Mouse (Mus musculus): ENCODE data around the gene Lyrm7. TPM values are rescaled to one million over a fixed set of nuclear protein-coding genes. Genes with fewer than 3 reads are reported as not detected.

Lyrm7 gene
- polyA plus RNA-seq, 1 experiment: 26.3 TPM

DNA sequence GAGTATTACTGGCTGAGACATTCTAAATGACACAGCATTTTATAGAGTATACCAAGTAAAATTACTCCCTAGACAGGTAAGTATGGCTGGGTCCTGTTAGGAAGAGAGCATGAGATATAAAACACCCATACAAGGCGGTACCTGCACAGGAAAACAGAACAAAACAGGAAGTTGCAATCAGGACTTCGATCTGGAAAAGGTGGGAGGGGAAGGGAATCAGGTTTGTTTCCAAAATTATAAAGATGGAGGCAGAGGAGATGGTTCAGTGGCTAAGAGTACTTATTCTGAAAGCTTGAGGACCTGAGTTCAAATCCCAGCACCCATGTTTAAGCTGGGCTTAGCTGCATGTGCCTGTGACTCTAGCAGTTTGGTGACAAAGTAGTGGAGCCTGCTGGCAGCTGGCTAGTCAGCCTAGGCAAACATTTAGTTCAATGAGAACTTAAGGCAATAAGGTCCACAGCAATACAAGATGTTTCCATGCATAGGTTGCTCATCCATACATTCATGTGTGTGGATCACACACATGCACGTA is 7.3 kb upstream of the Lyrm7 start:
- Histone ChIP-seq H3K4me3 (ENCODE audit: low read depth, low read length) (no peak overlapping the region), H3K36me3 (ENCODE audit: control insufficient read depth, insufficient read depth, low read length, poor library complexity, severe bottlenecking) (peaks cover 33% of the 10 kb centered on the region), H3K9me3 (replicated peaks; ENCODE audit: control insufficient read depth, insufficient read depth, low read length, poor library complexity, severe bottlenecking) (no peaks in the 10 kb centered on the region), H3K27ac (ENCODE audit: insufficient read depth, low read length) (no peak overlapping the region), H3K9ac (ENCODE audit: low read depth, poor library complexity, severe bottlenecking) (peak overlapping the region; percentile 96), H3K4me1 (ENCODE audit: control insufficient read depth, insufficient read depth, low read length) (no peaks in the 10 kb centered on the region), H3K27me3 (ENCODE audit: control insufficient read depth, insufficient read depth, low read length, poor library complexity, severe bottlenecking) (no peaks in the 10 kb centered on the region)
- TF ChIP-seq POLR2A (IDR thresholded peaks at IDR 0.05; ENCODE audit: insufficient read depth, low read length) (no peak), CTCF (IDR thresholded peaks at IDR 0.05; ENCODE audit: low read depth, low read length) (no peak), EP300 (IDR thresholded peaks at IDR 0.05; ENCODE audit: insufficient read depth, low read depth, low read length) (no peak)

DNA sequence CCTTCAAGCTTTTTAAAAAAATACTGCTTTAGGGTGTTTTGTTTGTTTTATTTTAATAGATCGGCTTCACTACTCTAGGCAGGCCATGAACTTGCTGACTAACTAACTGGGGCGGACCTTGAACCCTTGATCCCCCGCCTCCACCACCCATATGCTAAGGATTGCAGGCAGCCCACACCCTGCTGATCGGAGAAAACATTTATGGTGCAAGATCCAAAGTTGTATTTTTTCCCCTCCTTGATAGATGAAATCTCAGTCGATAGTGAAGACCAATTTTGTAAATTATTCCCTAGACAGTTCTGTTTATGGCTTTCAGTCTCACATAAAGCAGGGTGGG is 6.3 kb upstream of the Lyrm7 start:
- Histone ChIP-seq H3K9me3 (replicated peaks; ENCODE audit: control insufficient read depth, insufficient read depth, low read length, poor library complexity, severe bottlenecking) (no peaks in the 10 kb centered on the region), H3K9ac (ENCODE audit: low read depth, poor library complexity, severe bottlenecking) (peak overlapping the region; percentile 96), H3K4me3 (ENCODE audit: low read depth, low read length) (peak overlapping the region; percentile 86), H3K4me1 (ENCODE audit: control insufficient read depth, insufficient read depth, low read length) (no peaks in the 10 kb centered on the region), H3K27me3 (ENCODE audit: control insufficient read depth, insufficient read depth, low read length, poor library complexity, severe bottlenecking) (no peaks in the 10 kb centered on the region), H3K36me3 (ENCODE audit: control insufficient read depth, insufficient read depth, low read length, poor library complexity, severe bottlenecking) (peaks cover 33% of the 10 kb centered on the region), H3K27ac (ENCODE audit: insufficient read depth, low read length) (peak overlapping the region; percentile 59; the same call in 1 of the 2 replicates)
- TF ChIP-seq EP300 (IDR thresholded peaks at IDR 0.05; ENCODE audit: insufficient read depth, low read depth, low read length) (no peak), CTCF (IDR thresholded peaks at IDR 0.05; ENCODE audit: low read depth, low read length) (no peak), POLR2A (IDR thresholded peaks at IDR 0.05; ENCODE audit: insufficient read depth, low read length) (no peak)

DNA sequence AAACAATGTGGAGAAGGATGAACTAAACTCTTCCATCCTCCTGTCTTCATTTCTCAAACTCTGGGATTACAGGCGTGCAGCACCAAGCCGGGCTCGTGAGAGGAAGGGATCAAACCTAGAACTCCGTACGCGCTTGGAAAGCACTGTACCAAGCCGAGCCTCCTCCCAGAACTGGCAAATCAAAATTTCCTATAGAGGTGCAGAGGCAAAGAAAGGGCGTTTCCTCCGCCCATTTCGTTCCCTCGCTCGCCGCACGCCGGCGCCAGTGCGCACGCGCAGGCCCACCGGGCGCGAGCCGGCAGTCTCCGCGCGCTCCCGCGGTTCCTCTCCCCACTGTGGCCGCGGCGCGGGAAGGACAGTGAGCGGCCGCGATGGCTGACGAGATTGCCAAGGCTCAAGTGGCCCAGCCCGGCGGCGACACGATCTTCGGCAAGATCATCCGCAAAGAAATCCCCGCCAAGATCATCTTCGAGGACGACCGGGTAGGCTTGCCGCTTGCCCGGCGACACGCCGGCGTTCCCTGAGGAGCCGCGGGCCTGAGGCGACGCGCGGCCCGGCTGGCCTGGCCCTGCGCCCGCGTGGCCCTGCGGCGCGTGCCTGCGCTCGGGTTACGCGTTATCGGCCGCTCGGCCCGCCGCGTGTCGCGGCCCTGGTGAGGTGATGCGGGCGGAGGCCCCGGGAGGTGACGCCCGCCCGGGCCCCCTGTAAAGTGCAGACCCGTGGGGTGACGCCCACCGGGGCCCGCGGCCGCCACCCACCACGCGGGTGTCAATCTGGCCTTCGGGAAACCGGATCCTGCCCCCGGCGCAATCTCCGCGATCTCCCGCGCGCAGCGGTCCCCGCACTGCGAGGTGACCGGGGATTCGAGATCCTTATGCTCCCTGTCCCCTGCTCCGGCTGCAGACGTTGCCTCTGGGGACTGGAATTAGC is 5.7 kb upstream of the Lyrm7 start, which contains the start of gene Hint1:
TSS of gene Hint1 (plus strand) at position 265 of the 930 bp plus-strand sequence.
- H3K4me1 ChIP-seq (ENCODE audit: control insufficient read depth, insufficient read depth, low read length): no peaks in the 10 kb centered on the region
- peak within 1 kb of the TSS; percentile 86 for H3K4me3 ChIP-seq (ENCODE audit: low read depth, low read length)
- peaks cover 29% of the 10 kb centered on the region for H3K36me3 ChIP-seq (ENCODE audit: control insufficient read depth, insufficient read depth, low read length, poor library complexity, severe bottlenecking)
- H3K27ac ChIP-seq (ENCODE audit: insufficient read depth, low read length): peak within 1 kb of the TSS; percentile 74
- no peaks in the 10 kb centered on the region for H3K27me3 ChIP-seq (ENCODE audit: control insufficient read depth, insufficient read depth, low read length, poor library complexity, severe bottlenecking)
- no peak for TF ChIP-seq EP300 (IDR thresholded peaks at IDR 0.05; ENCODE audit: insufficient read depth, low read depth, low read length)
- peak; percentile 70 for TF ChIP-seq POLR2A (IDR thresholded peaks at IDR 0.05; ENCODE audit: insufficient read depth, low read length)
- peak; percentile 25 for TF ChIP-seq CTCF (IDR thresholded peaks at IDR 0.05; ENCODE audit: low read depth, low read length)
- H3K9me3 ChIP-seq (replicated peaks; ENCODE audit: control insufficient read depth, insufficient read depth, low read length, poor library complexity, severe bottlenecking): no peaks in the 10 kb centered on the region
- H3K9ac ChIP-seq (ENCODE audit: low read depth, poor library complexity, severe bottlenecking): peak within 1 kb of the TSS; percentile 96

DNA sequence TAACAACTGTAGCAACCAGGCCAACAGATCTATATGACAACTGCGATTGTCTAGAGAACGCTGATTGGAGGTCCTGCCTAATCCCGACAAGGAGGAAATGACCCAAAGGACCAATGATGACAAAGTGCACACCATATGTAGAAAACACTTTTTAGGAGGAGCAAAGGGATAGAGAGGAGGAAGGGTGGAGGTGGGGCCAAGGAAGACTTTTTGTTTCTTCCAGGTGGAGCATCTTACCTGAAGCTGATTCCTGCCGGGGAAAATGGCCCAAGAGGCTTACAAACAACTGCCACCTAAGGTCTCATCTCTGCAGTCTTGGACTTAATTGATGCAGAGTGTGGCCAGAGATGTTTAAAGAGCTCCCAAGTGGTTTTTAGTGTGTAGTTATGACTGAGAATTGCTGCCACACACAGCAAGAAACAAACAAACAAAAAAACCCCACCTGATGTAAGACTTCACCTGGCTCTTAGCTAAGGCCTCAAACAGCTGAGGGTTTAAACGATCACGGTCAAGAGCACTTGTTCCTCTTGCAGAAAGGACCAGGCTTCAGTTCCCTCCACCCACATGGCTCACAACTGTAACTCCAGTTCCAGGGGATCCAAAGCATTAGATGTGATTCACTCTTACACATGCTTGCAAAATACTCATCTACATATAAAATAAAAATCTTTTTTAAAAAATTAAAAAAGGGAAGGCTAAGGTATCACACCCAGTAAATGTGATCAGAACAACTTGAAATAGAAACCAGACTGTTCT is 4.8 kb upstream of the Lyrm7 start:
- no peak for TF ChIP-seq EP300 (IDR thresholded peaks at IDR 0.05; ENCODE audit: insufficient read depth, low read depth, low read length)
- no peak for TF ChIP-seq POLR2A (IDR thresholded peaks at IDR 0.05; ENCODE audit: insufficient read depth, low read length)
- TF ChIP-seq CTCF (IDR thresholded peaks at IDR 0.05; ENCODE audit: low read depth, low read length): no peak
- H3K36me3 ChIP-seq (ENCODE audit: control insufficient read depth, insufficient read depth, low read length, poor library complexity, severe bottlenecking): peaks cover 21% of the 10 kb centered on the region
- no peaks in the 10 kb centered on the region for H3K27me3 ChIP-seq (ENCODE audit: control insufficient read depth, insufficient read depth, low read length, poor library complexity, severe bottlenecking)
- peak overlapping the region; percentile 74 for H3K27ac ChIP-seq (ENCODE audit: insufficient read depth, low read length)
- H3K9me3 ChIP-seq (replicated peaks; ENCODE audit: control insufficient read depth, insufficient read depth, low read length, poor library complexity, severe bottlenecking): no peaks in the 10 kb centered on the region
- H3K9ac ChIP-seq (ENCODE audit: low read depth, poor library complexity, severe bottlenecking): peak overlapping the region; percentile 96
- H3K4me3 ChIP-seq (ENCODE audit: low read depth, low read length): peak overlapping the region; percentile 52
- H3K4me1 ChIP-seq (ENCODE audit: control insufficient read depth, insufficient read depth, low read length): no peaks in the 10 kb centered on the region

DNA sequence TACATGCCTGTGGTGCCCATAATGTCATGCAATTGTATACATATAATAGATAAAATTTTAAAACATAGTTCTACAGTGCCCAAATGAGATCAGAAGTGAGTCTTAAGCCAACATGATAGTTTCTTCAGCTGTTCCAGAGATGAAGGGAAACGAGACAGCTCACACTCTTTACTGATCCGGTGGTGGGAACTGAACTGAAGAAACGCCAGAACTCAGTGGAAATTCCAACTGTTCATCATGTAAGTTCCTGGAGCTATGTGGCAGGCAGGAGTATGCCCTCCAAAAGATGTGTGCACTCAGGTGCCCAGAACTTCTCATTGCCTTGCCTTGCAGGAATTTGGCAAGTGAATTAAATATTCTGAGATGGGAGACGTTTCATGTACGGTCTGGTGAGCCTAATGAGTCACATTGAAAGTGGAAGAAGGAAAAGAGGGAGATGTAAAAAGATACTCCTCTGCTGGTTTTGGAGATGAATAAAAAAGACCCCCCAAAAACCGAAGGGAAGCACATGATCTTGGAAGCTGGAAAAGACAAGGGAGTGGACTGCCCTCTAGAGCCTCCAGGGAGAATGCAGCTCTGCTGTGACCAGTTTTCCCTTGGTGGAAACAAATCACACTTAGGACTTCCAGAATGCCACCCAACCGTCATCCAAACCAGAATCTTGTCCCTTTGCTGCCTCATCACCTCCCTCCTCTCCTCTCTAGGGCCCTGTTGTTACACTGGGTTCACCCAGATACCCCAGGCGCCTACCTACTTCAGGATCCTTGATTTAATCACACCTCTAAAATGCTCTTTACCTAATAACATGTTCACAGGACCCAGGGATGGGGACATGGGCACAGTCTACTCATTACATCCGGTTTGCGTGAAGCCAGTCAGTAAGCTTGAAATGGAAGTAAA is 2.2 kb upstream of the Lyrm7 start:
- no peak overlapping the region for H3K4me3 ChIP-seq (ENCODE audit: low read depth, low read length)
- TF ChIP-seq CTCF (IDR thresholded peaks at IDR 0.05; ENCODE audit: low read depth, low read length) (peak; percentile 68), POLR2A (IDR thresholded peaks at IDR 0.05; ENCODE audit: insufficient read depth, low read length) (no peak), EP300 (IDR thresholded peaks at IDR 0.05; ENCODE audit: insufficient read depth, low read depth, low read length) (no peak)
- H3K27ac ChIP-seq (ENCODE audit: insufficient read depth, low read length): no peak overlapping the region
- peaks cover under 1% of the 10 kb centered on the region; the same call in 1 of the 2 replicates for H3K36me3 ChIP-seq (ENCODE audit: control insufficient read depth, insufficient read depth, low read length, poor library complexity, severe bottlenecking)
- no peaks in the 10 kb centered on the region for H3K27me3 ChIP-seq (ENCODE audit: control insufficient read depth, insufficient read depth, low read length, poor library complexity, severe bottlenecking)
- peak overlapping the region; percentile 37 for H3K9ac ChIP-seq (ENCODE audit: low read depth, poor library complexity, severe bottlenecking)
- no peaks in the 10 kb centered on the region for H3K4me1 ChIP-seq (ENCODE audit: control insufficient read depth, insufficient read depth, low read length)
- H3K9me3 ChIP-seq (replicated peaks; ENCODE audit: control insufficient read depth, insufficient read depth, low read length, poor library complexity, severe bottlenecking): no peaks in the 10 kb centered on the region
